Mouse (Mus musculus): ENCODE data around the gene Itga9. TPM values are rescaled to one million over a fixed set of nuclear protein-coding genes. Genes with fewer than 3 reads are reported as not detected.

Gene Itga9
- polyA plus RNA-seq, 1 experiment from 2014 or later, result 6.3 TPM

DNA sequence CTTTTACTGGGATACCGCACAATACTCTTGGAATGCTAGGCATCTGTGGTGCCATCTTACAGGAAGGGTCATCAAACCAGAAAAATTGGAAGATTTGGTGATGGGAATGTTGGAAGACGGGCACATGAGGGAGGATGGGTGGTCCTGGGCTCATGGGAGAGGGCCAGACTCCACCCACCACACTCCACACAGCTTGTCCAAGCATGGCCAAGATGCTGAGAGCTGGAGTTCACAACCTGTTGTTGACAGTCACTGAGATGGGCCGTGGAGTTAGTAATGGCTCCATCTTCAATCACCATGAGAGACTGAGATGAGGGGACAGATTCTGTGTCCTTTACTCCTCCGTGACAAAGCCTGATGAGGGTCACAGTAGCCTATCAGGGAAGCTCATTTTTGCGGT is 207.0 kb downstream of the Itga9 start:
- Histone ChIP-seq H3K27me3 (ENCODE audit: control insufficient read depth, insufficient read depth, low read length) (no peaks in the 10 kb centered on the region), H3K36me3 (ENCODE audit: control insufficient read depth, insufficient read depth, low read length) (no peaks in the 10 kb centered on the region), H3K4me3 (ENCODE audit: low read depth, low read length) (no peak overlapping the region), H3K27ac (ENCODE audit: low read depth, low read length) (no peak overlapping the region), H3K9me3 (ENCODE audit: control insufficient read depth, low read length) (peaks cover 2% of the 10 kb centered on the region; the same call in 1 of the 2 replicates), H3K9ac (ENCODE audit: low read length) (no peak overlapping the region), H3K4me2 (ENCODE audit: low read depth, low read length, severe bottlenecking) (no peak overlapping the region), H3K4me1 (replicated peaks; ENCODE audit: control insufficient read depth, insufficient read depth, low read length) (no peaks in the 10 kb centered on the region)
- ATAC-seq (replicated peaks; ENCODE audit: low FRiP score) (no peak), DNase-seq (ENCODE audit: low spot score) (no peak)
- 83% methylated on average over 5 of the region's 5 CpGs for WGBS

DNA sequence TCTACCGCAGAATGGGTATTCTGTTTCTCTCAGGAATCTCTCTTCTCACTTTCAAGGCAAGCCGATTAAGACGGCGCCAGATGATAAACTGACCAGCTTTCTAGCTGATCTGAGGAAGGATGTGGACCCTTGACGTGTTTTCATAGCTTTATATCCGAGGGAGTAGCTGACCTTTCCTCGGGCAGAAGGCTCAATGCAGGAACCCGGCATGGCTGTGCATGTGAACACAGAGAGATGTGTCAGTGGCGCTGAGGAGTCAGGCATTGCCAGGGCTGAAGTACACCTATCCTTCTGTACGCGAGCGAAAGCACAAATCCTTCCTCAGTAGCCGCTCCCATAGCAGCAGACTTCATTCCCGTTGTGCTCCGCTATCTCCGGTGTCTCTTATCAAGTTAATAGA is 207.6 kb downstream of the Itga9 start:
- H3K27ac ChIP-seq (ENCODE audit: low read depth, low read length), result no peak overlapping the region
- DNase-seq (ENCODE audit: low spot score) (no peak), ATAC-seq (replicated peaks; ENCODE audit: low FRiP score) (no peak)
- WGBS, result 92% methylated on average over 16 of the region's 16 CpGs
- no peak overlapping the region for H3K4me2 ChIP-seq (ENCODE audit: low read depth, low read length, severe bottlenecking)
- H3K9ac ChIP-seq (ENCODE audit: low read length), result no peak overlapping the region
- no peak overlapping the region for H3K4me3 ChIP-seq (ENCODE audit: low read depth, low read length)
- H3K4me1 ChIP-seq (replicated peaks; ENCODE audit: control insufficient read depth, insufficient read depth, low read length), result no peaks in the 10 kb centered on the region
- H3K36me3 ChIP-seq (ENCODE audit: control insufficient read depth, insufficient read depth, low read length), result no peaks in the 10 kb centered on the region
- H3K27me3 ChIP-seq (ENCODE audit: control insufficient read depth, insufficient read depth, low read length), result no peaks in the 10 kb centered on the region
- peaks cover 2% of the 10 kb centered on the region; the same call in 1 of the 2 replicates for H3K9me3 ChIP-seq (ENCODE audit: control insufficient read depth, low read length)

DNA sequence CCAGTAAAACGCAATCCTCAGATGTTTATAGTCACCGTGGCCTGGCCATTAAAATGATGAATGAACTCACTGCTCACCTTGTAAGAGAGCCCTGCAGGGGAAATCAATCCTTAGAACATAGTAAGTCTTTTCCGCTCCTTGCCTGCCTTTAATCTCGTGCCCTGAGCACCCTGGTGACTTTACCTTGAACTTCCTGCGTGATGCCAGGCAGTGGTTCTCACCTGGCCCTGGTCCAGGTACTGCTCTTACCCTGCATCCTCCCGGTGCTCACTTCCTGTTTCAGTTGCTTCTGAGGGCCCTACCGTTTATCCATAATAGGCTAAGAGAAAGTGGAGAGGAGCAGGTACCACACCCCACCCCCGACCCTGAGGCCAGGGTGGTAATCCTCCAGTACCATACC is 208.0 kb downstream of the Itga9 start:
- Histone ChIP-seq H3K4me3 (ENCODE audit: low read depth, low read length) (no peak overlapping the region), H3K9ac (ENCODE audit: low read length) (no peak overlapping the region), H3K27ac (ENCODE audit: low read depth, low read length) (no peak overlapping the region), H3K9me3 (ENCODE audit: control insufficient read depth, low read length) (peaks cover 2% of the 10 kb centered on the region; the same call in 1 of the 2 replicates), H3K36me3 (ENCODE audit: control insufficient read depth, insufficient read depth, low read length) (no peaks in the 10 kb centered on the region), H3K4me2 (ENCODE audit: low read depth, low read length, severe bottlenecking) (no peak overlapping the region), H3K27me3 (ENCODE audit: control insufficient read depth, insufficient read depth, low read length) (no peaks in the 10 kb centered on the region), H3K4me1 (replicated peaks; ENCODE audit: control insufficient read depth, insufficient read depth, low read length) (no peaks in the 10 kb centered on the region)
- no peak for DNase-seq (ENCODE audit: low spot score)
- no peak for ATAC-seq (replicated peaks; ENCODE audit: low FRiP score)
- 85% methylated on average over 8 of the region's 8 CpGs for WGBS

DNA sequence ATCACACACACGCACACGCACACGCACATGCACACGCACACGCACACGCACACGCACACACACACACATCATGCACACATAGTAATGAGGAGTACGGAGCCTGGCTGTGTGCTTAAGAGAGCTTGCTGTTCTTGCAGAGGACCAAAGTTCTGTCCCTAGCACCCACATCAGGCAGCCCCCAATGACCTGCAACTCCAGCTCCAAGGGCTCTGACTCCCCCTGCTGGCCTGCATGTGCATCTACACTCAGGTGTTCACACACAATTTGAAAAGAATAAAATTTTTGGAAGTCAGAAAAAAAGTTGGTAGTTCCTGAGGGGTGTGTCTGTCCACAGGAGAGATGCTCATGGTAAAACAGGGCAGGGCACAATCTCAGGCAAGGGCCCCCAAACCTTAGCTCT is 209.1 kb downstream of the Itga9 start:
- H3K4me1 ChIP-seq (replicated peaks; ENCODE audit: control insufficient read depth, insufficient read depth, low read length), result no peaks in the 10 kb centered on the region
- DNase-seq (ENCODE audit: low spot score) (no peak), ATAC-seq (replicated peaks; ENCODE audit: low FRiP score) (no peak)
- H3K9ac ChIP-seq (ENCODE audit: low read length), result no peak overlapping the region
- H3K27me3 ChIP-seq (ENCODE audit: control insufficient read depth, insufficient read depth, low read length), result no peaks in the 10 kb centered on the region
- H3K4me2 ChIP-seq (ENCODE audit: low read depth, low read length, severe bottlenecking), result no peak overlapping the region
- no peak overlapping the region for H3K27ac ChIP-seq (ENCODE audit: low read depth, low read length)
- 98% methylated on average over 8 of the region's 8 CpGs for WGBS
- H3K36me3 ChIP-seq (ENCODE audit: control insufficient read depth, insufficient read depth, low read length), result no peaks in the 10 kb centered on the region
- H3K4me3 ChIP-seq (ENCODE audit: low read depth, low read length), result no peak overlapping the region
- H3K9me3 ChIP-seq (ENCODE audit: control insufficient read depth, low read length), result peaks cover 2% of the 10 kb centered on the region; the same call in 1 of the 2 replicates

DNA sequence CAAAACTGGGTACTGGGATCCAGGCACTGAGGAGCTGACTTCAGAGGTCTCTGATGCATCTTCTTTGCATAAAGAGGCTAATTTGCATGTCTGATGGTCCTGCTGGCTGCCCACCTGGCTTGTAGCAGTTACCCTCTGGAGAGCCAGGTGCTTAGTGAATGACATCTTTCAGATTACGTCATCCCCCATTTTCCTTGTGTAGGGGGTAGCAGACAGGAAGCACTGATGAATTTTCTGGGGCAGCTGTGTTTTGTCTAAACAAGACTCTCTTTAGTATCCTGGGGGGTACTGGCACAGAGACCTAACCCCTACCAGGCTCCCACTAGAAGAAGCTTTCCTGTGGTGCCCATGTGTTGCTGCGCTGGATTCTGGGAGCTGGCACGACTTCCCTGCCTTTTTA is 212.0 kb downstream of the Itga9 start:
- Histone ChIP-seq H3K27ac (ENCODE audit: low read depth, low read length) (no peak overlapping the region), H3K9ac (ENCODE audit: low read length) (no peak overlapping the region), H3K27me3 (ENCODE audit: control insufficient read depth, insufficient read depth, low read length) (no peaks in the 10 kb centered on the region), H3K9me3 (ENCODE audit: control insufficient read depth, low read length) (peaks cover 2% of the 10 kb centered on the region; the same call in 1 of the 2 replicates), H3K4me3 (ENCODE audit: low read depth, low read length) (no peak overlapping the region), H3K4me2 (ENCODE audit: low read depth, low read length, severe bottlenecking) (no peak overlapping the region), H3K36me3 (ENCODE audit: control insufficient read depth, insufficient read depth, low read length) (no peaks in the 10 kb centered on the region), H3K4me1 (replicated peaks; ENCODE audit: control insufficient read depth, insufficient read depth, low read length) (peaks cover 8% of the 10 kb centered on the region; the same call in 1 of the 2 replicates)
- no peak for DNase-seq (ENCODE audit: low spot score)
- no peak for ATAC-seq (replicated peaks; ENCODE audit: low FRiP score)
- 76% methylated on average over 3 of the region's 3 CpGs for WGBS

DNA sequence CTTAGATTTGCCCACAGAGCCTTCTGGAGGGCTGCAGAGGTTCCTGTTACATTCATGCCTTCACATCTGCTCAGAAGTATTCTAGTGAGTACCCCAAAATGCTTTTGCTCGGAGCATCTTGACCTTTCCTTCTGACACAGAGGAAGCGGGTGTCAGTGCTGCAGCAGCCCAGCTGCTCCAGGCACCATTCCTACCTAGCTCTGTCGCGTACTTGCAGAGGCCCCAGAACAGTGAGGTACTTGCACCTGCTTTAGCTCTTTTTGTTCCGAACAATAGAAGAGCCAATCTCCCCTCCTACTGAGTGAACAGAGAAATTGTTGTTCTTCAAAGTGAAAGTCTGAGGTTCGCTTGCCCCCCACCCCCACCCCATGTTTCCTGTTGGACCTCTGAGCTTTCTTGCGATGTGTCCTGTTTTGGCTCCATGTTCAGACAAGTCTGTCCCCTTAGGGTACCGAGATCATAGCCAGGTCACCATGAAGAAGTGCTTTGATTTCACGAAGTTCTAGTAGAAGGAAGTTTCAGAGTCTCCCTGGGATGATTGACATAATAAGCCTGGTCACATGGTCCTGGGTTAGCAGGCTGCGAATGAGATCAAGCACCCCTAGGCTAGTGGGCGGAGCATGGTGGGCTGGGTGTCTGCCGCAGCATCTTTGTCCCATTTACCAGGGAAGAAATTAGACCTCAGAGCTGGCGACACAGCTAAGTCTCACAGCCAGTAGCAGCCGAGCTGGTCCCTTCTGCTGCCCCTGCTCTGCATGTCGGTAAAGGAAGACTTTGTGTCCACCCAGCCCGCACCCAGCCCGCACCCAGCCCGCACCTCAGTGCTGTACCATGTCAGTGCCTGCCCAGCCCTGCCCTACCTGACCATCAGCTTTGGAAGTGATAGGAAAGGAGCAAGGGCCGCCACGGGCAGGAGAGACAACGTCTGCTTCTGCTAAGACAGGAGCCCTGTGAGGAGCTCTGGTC is 215.0 kb downstream of the Itga9 start:
- Histone ChIP-seq H3K27me3 (ENCODE audit: control insufficient read depth, insufficient read depth, low read length) (no peaks in the 10 kb centered on the region), H3K9ac (ENCODE audit: low read length) (peak overlapping the region; percentile 43), H3K4me1 (replicated peaks; ENCODE audit: control insufficient read depth, insufficient read depth, low read length) (peaks cover 8% of the 10 kb centered on the region; the same call in 1 of the 2 replicates), H3K36me3 (ENCODE audit: control insufficient read depth, insufficient read depth, low read length) (no peaks in the 10 kb centered on the region), H3K27ac (ENCODE audit: low read depth, low read length) (no peak overlapping the region), H3K4me2 (ENCODE audit: low read depth, low read length, severe bottlenecking) (peak overlapping the region; percentile 41; the same call in 1 of the 2 replicates), H3K9me3 (ENCODE audit: control insufficient read depth, low read length) (no peaks in the 10 kb centered on the region), H3K4me3 (ENCODE audit: low read depth, low read length) (no peak overlapping the region; the same call in 1 of the 2 replicates)
- ATAC-seq (replicated peaks; ENCODE audit: low FRiP score) (peak; percentile 87), DNase-seq (ENCODE audit: low spot score) (peak; percentile 73)
- 37% methylated on average over 21 of the region's 21 CpGs for WGBS

DNA sequence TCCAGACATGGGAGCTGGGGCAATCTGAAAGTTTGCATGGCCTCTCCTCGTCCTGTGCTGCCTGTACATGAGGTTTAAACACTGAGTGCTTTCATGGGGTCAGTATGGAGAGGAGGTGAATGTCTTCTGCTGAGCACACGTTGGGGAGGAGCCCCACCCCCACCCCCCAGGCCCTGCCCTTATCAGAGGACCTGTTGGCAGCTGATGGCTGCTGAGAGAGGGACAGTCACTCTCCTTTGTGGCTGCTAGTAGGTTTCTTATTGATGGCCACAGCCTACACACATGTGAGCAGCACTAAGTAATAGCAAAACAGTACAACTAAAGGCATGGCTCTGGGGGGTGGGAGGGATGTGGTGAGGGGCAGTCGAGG is 215.7 kb downstream of the Itga9 start:
- H3K27me3 ChIP-seq (ENCODE audit: control insufficient read depth, insufficient read depth, low read length), result no peaks in the 10 kb centered on the region
- H3K36me3 ChIP-seq (ENCODE audit: control insufficient read depth, insufficient read depth, low read length), result no peaks in the 10 kb centered on the region
- peaks cover 8% of the 10 kb centered on the region; the same call in 1 of the 2 replicates for H3K4me1 ChIP-seq (replicated peaks; ENCODE audit: control insufficient read depth, insufficient read depth, low read length)
- H3K9ac ChIP-seq (ENCODE audit: low read length), result peak overlapping the region; percentile 43
- DNase-seq (ENCODE audit: low spot score), result no peak
- no peak overlapping the region for H3K27ac ChIP-seq (ENCODE audit: low read depth, low read length)
- 52% methylated on average over 3 of the region's 3 CpGs for WGBS
- peak; percentile 57; the same call in 1 of the 2 replicates for ATAC-seq (replicated peaks; ENCODE audit: low FRiP score)
- peak overlapping the region; percentile 41; the same call in 1 of the 2 replicates for H3K4me2 ChIP-seq (ENCODE audit: low read depth, low read length, severe bottlenecking)
- H3K9me3 ChIP-seq (ENCODE audit: control insufficient read depth, low read length), result no peaks in the 10 kb centered on the region
- no peak overlapping the region; the same call in 1 of the 2 replicates for H3K4me3 ChIP-seq (ENCODE audit: low read depth, low read length)

DNA sequence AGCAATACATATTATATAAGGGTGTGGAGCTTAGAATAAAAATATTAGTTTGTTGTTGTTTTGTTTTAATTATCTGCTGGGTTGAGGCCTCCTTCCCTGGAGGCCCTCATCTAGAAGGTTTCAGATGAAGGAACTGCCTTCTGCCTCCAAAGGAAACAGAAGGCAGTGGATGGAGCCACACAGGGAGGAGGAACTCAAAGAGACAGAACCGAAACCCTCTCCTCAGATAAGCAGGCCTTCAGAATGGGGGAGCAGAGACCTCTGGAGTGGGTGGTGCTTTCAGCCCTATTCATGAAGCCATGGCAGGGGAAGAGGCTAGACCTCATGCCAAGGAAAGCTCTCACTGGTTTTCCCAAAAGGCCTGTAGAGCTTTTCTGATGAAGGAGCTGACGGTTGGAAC is 216.1 kb downstream of the Itga9 start:
- Histone ChIP-seq H3K9ac (ENCODE audit: low read length) (no peak overlapping the region), H3K27ac (ENCODE audit: low read depth, low read length) (no peak overlapping the region), H3K4me3 (ENCODE audit: low read depth, low read length) (no peak overlapping the region), H3K4me1 (replicated peaks; ENCODE audit: control insufficient read depth, insufficient read depth, low read length) (peaks cover 8% of the 10 kb centered on the region; the same call in 1 of the 2 replicates), H3K9me3 (ENCODE audit: control insufficient read depth, low read length) (no peaks in the 10 kb centered on the region), H3K4me2 (ENCODE audit: low read depth, low read length, severe bottlenecking) (no peak overlapping the region), H3K36me3 (ENCODE audit: control insufficient read depth, insufficient read depth, low read length) (no peaks in the 10 kb centered on the region), H3K27me3 (ENCODE audit: control insufficient read depth, insufficient read depth, low read length) (no peaks in the 10 kb centered on the region)
- no peak for ATAC-seq (replicated peaks; ENCODE audit: low FRiP score)
- WGBS, result 89% methylated on average over 2 of the region's 2 CpGs
- DNase-seq (ENCODE audit: low spot score), result no peak

Data from forebrain, embryonic 11.5 days (tissue).